Mouse (Mus musculus) CH12F3 (cell line): ENCODE results near the gene Cfap74.
"Not testable (repeated sequence)": the region's sequence is repeated elsewhere in the genome, so short reads cannot be mapped to it uniquely, and the experiment has no call there.

ENCODE experiments used
- in situ Hi-C: fragments of 300-500 bp; cut with MboI; formaldehyde crosslinking; loops from 2 replicates; pipeline ENCODE4 v1.14.3; 2020; ENCODE audit warnings: low sequenced_read_pairs

The Cfap74 gene

DNA sequence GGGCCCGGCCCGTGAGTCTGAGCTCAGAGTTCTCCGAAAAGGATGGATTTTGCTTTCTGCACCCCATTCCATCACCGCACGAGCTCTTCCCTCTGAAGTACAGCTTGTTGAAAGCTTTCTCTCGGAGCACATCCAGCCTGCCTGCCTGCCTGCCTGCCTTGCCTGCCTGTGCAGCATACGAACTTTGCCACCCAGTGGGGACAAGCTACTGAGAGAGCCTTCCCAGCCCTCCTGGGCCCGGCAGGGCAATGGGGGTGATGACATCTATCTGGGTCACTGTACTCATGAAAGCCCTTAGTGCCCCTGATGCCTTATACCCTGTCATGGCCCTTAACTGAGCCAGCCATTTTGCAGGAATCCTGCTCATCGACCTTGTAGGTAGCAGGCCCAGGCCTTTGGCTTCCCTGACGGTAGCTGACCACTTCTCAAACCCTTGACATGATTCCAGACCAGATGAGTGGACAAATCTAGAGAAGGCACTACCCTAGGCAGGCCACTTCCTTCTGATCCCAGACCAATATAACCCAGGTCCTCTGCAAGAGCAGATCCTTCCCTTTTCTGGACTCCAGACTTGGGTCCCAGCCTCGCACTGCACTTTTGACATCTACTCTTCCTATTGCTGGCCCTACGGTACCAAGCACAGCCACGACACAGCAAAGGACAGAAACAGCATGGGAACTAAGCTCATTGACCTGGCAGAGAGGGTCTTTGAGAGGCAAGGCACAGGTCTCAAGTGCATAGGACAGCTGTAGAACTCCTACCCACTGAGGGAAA lies 58.4 kb downstream of the Cfap74 start:
- in situ Hi-C loops, result no loop called here

DNA sequence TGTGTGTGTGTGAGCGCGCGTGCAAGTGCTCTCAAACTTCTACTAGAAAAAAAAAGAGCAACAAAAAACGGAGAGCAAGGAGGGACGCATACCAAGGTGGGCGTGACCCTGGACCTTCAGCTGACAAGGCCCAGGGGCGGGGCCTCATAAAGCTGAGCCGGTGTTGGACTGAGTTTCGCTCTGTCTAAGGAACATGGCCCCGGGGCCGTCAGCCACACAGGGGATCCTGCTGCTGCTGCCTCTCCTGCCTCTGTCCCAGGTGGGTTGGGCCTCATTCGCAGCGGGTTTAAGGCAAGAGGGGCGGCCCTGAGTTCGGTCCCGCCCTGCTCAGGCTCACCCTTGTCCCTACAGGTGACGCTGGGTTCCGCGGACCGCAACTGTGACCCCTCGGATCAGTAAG lies 60.0 kb downstream of the Cfap74 start, which contains the start of gene Tmem52:
TSS of gene Tmem52 (plus strand) at position 163 of the 400 bp plus-strand sequence.
- in situ Hi-C loops, result no loop called here

DNA sequence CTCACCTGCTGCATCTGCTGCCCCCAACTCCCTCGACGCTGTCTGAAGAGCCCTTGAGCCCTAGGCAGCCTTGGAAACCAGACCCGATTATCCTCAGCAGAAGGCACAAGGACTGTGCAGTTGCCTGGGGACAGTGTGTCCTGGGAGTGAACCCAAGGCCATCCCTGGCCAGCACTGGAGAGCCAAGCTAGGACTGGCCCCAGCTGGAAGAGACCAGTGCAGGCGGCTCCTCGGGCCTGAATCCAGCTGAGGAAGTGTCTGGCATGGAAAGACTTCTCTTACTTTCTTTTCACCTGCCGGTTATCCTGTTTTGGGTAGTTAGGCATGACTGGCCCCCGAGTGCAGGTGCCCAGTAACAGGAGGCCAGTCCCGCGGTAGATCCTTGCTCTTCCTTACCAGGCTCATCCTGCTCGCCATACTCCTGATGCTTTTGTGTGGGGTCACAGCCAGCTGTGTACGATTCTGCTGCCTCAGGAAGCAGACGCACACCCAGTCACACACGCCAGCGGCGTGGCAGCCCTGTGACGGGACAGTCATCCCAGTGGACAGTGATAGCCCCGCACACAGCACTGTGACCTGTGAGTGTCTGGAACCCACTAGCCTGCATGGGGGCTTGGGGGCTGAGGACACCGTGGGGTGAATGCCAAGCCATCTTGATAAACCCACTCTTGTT lies 60.7 kb downstream of the Cfap74 start:
- in situ Hi-C loops, result no loop called here

DNA sequence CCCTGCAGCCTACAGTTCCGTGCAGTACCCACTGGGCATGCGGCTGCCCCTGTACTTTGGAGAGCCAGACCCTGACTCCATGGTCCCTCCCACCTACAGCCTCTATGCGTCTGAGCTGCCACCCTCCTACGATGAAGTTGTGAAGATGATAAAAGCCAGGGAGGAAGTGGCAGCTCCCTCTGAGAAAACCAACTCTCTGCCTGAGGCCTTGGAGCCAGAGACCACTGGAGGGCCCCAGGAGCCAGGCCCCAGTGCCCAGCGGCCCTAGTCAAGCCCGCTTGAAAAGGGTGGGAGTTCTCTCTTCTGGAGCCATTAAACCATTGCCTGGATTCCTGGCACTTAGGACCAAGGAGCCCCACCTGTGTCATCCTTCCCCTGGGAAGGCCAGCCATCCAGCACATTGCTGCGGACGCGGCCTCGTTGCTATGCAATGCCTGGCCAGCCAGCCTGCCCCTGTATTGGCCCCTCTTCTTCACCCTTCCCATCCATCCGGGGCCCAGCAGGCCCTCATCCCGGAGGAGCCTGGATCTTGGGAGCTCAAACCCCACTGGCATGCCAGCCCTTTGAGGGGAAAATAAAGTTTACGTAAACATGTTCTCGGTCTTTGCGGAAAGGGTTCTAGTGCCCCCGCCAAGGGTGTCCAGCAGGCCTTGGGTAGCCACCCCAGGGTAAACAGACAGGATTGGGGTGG lies 61.4 kb downstream of the Cfap74 start:
- in situ Hi-C loops, result no loop called here

DNA sequence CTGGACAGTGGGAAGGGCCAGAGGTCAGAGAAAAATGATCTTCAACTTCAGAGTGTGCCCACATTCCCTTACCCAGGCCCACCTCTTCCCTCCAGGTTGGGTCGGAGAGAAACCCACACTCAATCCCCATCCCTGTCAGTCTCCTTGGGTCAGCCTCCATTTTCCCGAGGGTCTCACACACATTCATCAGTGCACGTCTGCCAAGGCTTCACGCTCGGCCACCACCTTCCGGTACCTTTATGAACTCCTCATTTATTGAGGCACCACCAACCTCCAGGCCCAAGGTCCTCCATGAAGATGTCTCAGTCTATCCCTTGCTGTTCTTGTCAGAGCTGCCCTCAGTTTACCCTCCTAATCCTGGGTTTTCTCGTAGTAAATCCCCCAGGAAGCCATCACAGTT lies 62.0 kb downstream of the Cfap74 start:
- in situ Hi-C loops, result no loop called here

DNA sequence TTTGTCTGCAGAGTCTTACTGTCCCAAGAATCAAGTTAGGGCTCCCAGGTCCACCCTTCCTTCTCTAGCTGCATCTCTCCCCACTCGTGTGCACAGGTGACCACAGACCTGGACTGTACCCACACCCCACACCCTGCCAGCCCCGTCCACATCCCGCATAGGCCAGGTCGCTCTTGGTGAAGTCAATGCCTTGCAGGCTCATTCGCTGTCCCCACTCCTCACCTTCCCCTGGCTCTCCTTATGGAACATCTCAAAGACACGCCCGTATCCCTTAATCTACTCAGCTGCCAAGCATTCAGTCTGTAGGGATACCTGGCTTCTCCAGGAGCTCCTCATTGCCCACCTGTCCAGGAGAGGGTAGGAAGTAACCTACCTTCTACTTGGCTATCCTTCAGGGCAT lies 62.4 kb downstream of the Cfap74 start:
- in situ Hi-C loops, result no loop called here

DNA sequence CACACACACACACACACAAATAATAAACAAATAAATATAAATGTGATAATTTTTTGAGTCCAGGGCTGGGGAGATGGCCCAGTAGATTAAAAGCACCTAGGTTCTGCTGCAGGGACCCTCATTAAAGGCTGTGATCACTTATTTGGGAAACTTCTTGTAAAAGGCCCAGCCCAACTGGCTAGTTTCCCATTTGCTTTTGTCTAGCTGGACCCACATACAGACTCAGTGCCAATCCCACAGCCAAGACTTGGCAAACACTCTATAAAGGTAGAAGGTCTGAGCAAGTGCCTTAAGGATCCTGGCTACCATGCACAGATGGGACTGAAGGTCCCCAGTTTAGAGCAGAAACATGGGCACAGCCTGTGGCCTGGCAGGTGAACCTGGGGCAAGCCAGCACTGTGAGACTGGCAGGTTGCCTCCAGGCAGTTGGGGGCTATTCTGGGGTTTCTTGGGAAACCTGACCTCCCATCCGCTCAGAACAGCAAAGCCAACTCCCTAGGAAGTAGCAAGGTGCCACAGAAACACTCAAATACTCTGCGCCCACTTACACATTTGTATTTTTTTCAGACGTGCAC lies 63.8 kb downstream of the Cfap74 start:
- in situ Hi-C loops, result no loop called here

DNA sequence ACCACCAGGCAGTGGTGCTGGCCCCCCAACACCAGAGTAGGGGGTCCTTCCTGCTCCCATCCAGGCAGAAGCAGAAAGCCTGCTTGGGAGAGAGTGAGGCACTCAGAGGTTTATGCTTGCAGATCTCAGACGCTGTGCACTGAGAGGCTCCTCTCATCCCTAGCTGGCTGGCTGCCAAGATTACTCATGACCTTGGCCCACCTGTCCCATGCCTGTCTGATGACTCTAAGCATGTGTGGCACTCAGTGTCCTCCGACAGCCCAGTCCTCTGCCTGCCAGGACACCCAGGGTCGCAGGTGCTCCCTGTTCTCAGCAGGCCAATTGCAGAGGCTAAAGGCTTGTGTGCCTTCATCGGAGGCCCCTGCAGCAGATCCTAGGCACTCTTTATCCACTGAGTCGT lies 64.3 kb downstream of the Cfap74 start:
- in situ Hi-C loops, result no loop called here

DNA sequence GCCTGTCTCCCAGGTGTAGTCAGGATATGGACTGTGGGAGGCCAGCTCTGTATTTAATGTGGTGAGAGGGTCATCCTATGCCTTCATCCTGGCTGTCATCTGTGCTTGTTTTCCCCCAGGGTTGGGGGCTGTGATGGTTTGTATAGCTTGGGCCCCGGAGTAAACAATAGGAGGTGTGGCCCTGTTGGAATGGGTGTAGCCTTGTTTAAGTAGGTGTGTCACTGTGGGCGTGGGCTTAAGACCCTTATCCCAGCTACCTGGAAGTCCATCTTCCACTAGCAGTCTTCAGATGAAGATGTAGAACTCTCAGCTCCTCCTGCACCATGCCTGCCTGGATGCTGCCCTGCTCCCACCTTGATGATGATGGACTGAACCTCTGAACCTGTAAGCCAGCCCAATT lies 64.8 kb downstream of the Cfap74 start:
- in situ Hi-C loops, result not testable (repeated sequence)

DNA sequence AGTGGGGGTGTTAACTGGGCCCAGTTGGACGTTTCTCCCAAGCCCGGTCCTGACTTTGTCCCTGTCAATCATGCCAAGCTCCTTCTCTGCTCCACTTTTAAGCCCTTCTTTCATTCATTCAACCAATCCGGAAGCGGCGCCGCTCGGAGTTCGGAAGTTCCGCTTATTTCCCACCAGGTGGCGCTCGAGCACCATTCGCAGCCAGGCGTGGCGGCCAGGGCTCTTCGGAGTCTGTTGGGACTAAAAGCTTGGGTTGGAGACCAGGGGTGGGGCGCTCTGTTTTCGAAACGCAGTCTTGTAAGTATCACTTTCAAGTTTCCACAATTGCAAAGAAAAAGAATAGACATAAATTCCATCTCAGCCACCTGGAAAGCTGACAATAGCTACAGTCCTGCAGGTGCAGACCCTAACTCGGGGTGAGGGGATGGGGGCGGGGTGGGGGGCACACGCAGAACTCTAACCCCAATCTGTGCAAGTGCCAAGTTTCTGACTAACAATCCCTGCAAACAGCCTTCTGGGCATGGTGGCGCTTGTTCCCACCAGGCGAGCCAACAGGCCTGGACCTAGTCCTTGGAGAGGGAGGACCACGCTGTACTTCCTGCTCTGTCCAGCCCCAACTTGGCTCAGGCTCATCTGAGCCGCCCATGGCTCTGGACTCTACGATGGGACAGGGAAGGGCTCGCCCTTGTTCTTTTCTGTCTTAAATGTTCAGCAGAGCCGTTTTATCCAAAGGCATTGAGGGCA lies 72.6 kb downstream of the Cfap74 start:
- in situ Hi-C loops, result loop anchor here (5.0 kb wide), 1 partner anchor 96 kb away; no protein-coding TSS in a partner anchor

DNA sequence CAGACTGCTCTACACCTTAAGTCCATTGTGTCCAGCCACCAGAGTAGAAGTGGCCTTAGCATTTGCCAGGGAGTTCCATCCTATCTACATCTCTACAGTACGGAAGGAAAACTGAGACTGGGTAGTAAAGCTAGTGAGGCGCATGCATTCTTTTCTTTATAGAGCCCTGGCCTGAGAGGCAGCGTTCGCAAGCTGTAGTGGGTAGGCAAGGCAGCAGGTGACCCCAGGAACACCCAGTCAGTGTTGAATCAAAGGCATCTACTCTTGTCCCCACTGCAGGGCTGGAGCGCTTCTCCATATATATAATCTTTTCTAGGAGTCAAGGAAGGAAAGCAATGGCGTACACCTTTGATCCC lies 73.1 kb downstream of the Cfap74 start:
- in situ Hi-C loops, result loop anchor here (5.0 kb wide), 1 partner anchor 95 kb away; no protein-coding TSS in a partner anchor

DNA sequence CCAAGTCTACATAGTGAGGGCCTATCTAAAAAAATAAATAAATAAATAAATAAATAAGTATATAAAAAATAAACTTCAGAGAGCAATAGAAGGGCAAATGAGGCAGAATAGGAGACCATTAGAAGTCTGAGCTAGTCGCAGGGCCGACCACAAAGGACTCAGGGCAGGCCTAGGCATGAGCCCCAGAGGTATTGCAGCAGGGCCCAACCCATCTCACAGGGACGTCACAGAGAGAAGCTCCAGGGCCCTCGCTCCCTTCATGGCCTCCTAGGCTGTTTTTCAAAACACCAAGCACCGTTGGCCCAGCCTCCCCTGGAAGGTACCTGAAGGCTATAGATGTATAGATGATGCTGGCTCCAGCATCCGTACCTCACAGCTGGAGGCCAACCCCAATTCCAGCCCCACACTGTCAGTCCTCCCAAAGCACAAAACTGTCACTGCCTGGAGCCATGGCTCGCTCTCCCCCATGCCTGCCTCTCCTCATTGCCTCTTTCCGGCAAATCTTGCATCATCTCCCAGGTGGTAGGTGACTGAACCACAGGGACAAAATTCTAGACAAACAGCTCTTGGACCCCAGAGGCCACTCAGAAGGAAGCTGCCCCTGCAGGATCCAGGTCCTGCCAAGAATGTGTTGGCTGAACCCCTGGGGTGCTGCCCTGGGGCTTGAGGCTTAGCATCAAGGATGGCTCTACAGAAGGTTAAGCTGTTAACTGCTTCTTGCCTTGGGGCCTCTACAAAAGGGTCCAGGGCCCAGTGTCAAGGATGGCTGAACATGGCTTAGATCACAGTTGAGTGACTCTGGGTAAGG lies 73.9 kb downstream of the Cfap74 start:
- in situ Hi-C loops, result loop anchor here (5.0 kb wide), 1 partner anchor 94 kb away; no protein-coding TSS in a partner anchor

DNA sequence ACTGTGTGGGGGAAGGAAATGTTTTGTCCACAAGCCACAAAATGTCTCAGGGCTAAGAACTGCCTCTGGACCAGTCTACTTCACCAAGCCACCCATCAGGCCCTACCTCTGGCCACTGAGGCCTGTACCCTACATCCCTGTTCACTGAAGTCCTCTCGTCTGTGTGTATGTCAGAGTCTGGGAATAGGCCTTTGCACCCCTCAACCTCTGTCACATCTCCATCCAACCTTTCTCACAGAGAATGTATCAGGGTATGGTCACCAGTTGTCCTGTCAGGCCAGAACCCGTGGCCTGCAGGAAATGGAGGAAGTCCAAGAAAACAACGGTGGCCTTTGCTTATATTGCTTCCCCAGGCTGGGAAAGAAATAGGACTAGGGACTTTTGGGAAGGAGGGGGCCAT lies 76.5 kb downstream of the Cfap74 start:
- in situ Hi-C loops, result no loop called here

DNA sequence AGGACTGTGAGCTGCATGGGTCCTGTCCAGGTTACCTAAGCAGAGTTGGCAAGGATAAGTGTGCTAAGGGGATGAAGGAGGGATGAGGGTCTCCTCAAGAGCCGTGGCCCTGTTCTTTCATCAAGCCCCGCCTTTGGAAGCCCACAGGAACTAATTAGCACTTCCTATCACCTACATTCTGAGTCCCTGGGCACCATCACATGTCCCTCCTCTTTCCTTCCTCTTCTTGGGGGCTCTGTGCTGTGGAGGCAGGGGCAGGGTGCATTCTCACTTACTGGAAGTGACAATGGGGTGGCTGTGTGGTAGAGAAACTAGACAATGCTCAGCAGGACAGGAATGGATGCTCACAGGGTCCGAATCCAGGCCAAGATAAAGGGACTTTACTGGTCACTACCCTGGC lies 78.8 kb downstream of the Cfap74 start:
- in situ Hi-C loops, result no loop called here

DNA sequence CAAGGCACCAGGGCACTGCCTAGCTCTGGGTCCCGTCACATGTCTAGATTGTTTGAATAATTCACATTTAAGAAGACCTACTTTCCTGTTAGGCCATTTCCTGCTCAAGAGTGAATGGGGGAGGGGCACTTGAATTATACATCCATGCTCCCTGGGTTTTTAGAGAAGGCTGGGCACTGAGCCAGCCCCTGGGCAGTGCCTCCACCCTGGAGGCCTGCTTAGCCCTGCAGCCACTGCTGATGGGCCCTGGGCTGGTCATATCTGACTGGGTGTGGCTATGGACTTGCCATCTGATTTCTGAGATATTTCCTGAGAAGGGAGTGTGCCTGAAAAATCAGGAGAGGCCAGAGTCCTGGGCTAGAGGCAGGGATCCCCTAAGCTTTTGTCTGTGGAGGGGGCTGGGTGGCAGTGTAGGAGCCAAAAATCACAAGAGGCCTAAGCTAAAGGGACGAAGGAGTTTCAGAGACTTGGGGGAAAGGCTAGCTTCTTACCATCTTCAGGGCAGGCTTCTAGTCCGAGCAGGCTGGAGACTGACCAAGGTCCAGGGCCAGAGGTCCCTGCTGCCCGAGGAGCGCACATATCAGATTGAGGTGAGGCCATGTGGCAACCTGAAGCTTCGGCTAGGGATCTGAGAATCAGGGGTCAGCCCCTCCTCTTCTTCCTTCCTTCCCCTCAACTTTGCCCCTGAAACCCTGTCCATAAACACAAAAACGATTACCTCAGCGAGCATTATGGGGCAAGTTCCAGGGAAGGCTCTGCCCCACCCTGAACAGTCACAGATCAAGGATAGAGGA lies 79.4 kb downstream of the Cfap74 start:
- in situ Hi-C loops, result no loop called here

DNA sequence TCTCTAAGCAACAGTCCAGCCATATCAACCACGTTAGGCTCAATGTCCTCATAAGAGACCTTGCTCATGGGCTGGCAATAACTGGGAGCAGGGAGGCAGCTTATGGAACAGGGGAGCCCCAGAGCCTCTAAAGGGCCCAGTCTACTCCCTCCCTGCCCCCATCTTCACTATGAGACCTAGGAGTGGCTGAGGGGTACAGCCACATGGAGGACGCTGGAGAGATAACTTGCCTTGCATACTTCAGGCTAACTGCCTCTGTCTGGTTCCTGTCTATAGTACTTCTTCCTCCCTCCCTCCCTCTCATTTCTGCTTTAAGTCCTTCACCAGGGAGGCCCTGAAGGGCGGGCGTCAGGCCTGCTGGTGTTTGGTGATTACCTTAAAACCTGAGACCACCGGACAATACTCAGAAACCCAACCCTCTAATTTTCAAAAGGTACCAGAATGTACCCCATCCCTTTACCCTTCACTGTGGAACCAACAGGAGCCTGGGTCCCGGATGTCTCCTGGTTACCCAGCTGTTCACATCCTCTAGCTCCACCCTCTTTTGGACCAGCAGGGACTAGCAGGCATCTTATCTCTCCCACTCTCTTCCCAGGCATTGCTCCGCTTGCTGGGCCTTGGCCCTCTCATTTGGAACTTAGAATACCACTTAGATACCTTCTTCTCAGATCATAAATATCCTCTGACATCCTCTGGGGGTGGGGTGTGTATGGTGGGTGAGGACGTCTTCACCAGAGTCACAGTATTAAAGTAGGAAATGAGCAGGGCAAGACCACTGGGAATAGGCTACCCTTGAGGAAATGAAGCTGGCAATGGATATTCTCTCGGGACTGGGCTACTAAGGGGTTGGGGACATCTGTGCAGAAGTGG lies 80.3 kb downstream of the Cfap74 start:
- in situ Hi-C loops, result no loop called here

DNA sequence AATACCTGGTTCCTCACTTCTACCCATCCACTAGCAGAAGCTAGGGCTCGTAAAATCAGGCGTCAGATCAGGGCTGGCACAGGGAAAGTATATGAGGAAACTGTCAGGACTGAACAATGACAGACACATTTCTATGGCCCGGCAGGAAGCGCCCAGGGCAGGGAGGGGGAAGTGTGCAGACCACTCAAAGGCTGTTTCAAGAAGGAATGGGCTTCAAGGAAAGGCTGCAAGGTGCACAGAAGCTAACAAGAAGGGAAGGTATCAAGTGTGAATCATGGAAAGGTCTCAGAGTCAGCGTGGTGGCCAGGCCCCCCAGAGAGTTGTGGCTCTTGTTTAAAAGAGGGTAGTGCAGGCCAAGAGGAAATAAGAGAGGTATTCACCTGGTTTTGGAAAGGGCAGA lies 81.5 kb downstream of the Cfap74 start:
- in situ Hi-C loops, result no loop called here

DNA sequence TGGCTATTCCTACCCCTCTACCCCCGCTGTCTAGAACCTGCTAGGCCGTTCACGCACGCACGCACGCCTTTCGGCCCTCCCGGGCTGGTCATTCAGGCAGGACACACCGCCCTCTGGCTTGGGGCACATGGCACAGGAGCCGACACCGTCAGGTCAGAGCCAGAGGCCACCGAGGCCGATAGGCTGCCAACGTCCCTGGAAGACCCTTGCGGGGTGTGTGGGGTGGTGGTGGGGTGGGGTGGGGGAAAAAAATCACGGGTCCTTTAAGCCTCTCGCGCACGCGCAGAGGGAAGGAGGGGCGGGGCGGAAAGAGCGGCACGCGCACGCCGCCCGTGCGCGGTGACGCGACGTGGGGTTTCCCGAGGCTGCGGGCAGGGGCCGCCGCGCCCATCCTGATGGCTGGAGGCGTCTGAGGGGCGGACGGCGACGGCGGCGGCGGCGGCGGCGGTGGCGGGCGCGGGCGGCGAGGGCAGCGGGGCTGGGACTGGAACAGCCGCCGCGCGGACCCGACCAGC lies 82.1 kb downstream of the Cfap74 start, which contains the start of gene Gnb1:
TSS of gene Gnb1 (plus strand) at position 372 of the 515 bp plus-strand sequence.
- in situ Hi-C loops, result no loop called here
